Mouse (Mus musculus): ENCODE data around the gene Fkbp4.

- TF ChIP-seq CTCF (IDR thresholded peaks at IDR 0.05; ENCODE audit: borderline replicate concordance, insufficient read depth, low read length) (no peak), POLR2A (IDR thresholded peaks at IDR 0.05; ENCODE audit: low read depth, low read length) (no peak)
Measured at GRCm38 (mm10) chr6:128457186-128457585, 18.7 kb upstream of the Fkbp4 start.
